Mouse (Mus musculus) lung, embryonic 14.5 days (tissue): ENCODE measurements at regions not wholly inside any gene's neighbourhood (a gene's known extent, or its start where the extent isn't known, plus 50 kb on each side); places are given as distances from the start of the nearest gene placed in this dataset.

Source experiments
- ATAC-seq: fragments of 200-750 bp; cut with Nextera tagmentation; 2 replicates; pipeline ENCODE4 v1.8.0; 2017; ENCODE audit warnings: mild to moderate bottlenecking, moderate TSS enrichment, moderate library complexity; ENCODE audit not compliant: insufficient read depth
- DNase-seq: peaks from one replicate; pipeline ENCODE4 v3.0.0-alpha.2; 2015
- H3K27ac ChIP-seq: fragments of 300-500 bp; sonication (generic); 2 replicates; pipeline ENCODE4 v1.5.1; 2014; ENCODE audit warnings: low read depth, mild to moderate bottlenecking, moderate library complexity
- H3K27me3 ChIP-seq: fragments of 300-500 bp; sonication (generic); 2 replicates; pipeline ENCODE4 v1.6.1; 2014; ENCODE audit warnings: low read length, control low read depth; ENCODE audit not compliant: insufficient read depth
- H3K36me3 ChIP-seq: fragments of 300-500 bp; sonication (generic); 2 replicates; pipeline ENCODE4 v1.6.1; 2014; ENCODE audit warnings: control low read depth; ENCODE audit not compliant: insufficient read depth
- H3K4me1 ChIP-seq: fragments of 300-500 bp; sonication (generic); 2 replicates; pipeline ENCODE4 v1.6.1; 2014; ENCODE audit warnings: antibody characterized with exemption, control low read depth; ENCODE audit not compliant: insufficient read depth
- H3K4me2 ChIP-seq: fragments of 300-500 bp; sonication (generic); 2 replicates; pipeline ENCODE4 v1.6.1; 2014; ENCODE audit warnings: mild to moderate bottlenecking
- H3K4me3 ChIP-seq: fragments of 300-500 bp; sonication (generic); 2 replicates; pipeline ENCODE4 v1.5.1; 2014; ENCODE audit warnings: low read depth, low read length
- H3K9ac ChIP-seq: fragments of 300-500 bp; sonication (generic); 2 replicates; pipeline ENCODE4 v1.6.1; 2014
- H3K9me3 ChIP-seq: fragments of 300-500 bp; sonication (generic); 2 replicates; pipeline ENCODE4 v1.6.1; 2016; ENCODE audit warnings: low read depth, low read length, control low read depth
- CTCF ChIP-seq: IDR thresholded peaks from 2 replicates; pipeline ENCODE4 v1.5.1; 2016; ENCODE audit warnings: antibody characterized with exemption, low read depth
- WGBS: fragments of 180-500 bp; shearing (Covaris S2); extraction: QIAGEN DNeasy Blood & Tissue Kit; methylation state at CpG from one replicate; pipeline ENCODE4 v1.1.7; 2014; 5-methylcytosine and 5-hydroxymethylcytosine counted together

DNA sequence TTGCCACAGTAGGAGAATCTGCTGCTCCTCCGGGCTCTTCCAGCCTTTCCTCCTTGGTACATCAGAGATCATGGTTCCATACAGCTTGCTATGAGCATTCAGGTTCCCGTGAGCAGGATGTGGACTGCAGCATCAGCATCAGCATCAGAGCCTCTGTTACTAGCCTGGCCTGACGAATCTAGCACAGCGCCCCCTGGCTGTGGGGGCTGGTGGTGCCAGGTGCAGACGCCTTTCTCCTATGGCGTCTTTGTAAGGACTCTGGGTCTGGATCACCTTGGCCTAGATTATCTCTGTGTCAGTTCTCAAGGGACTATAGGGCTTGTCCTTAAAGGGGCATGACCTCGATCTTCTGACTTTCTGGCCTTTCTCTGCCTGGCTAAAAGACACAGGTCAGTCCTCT lies 86.0 kb upstream of the Runx3 start:
- Histone ChIP-seq H3K4me1 (no peaks in the 10 kb centered on the region), H3K9me3 (no peaks in the 10 kb centered on the region), H3K9ac (no peak overlapping the region), H3K27ac (no peak overlapping the region), H3K27me3 (no peaks in the 10 kb centered on the region), H3K36me3 (no peaks in the 10 kb centered on the region), H3K4me2 (no peak overlapping the region), H3K4me3 (no peak overlapping the region)
- TF ChIP-seq CTCF = peak; percentile 79
- DNase-seq = peak; percentile 61
- no peak for ATAC-seq
- 27% methylated on average over 7 of the region's 7 CpGs for WGBS

DNA sequence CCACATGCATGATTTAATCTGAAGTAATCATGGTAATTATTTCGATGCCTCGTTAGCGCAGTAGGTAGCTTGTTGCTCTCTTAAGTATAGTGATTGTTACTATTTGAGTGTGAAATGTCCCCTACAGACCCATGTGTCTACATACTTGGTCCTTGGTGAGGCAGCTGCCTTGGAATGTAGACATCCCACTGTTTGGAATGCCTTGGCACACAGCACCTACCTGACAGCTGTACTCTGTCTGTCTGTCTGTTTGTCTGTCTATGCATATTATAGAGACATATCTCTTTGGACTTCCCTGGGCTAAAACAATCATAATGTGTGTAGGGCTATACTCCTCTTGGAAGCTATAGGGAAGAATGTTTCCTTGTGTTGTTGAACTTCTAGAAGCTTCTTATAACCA lies 83.7 kb upstream of the Runx3 start:
- ATAC-seq = no peak
- Histone ChIP-seq H3K27ac (no peak overlapping the region), H3K9ac (no peak overlapping the region), H3K4me1 (no peaks in the 10 kb centered on the region; the same call in 1 of the 2 replicates), H3K36me3 (no peaks in the 10 kb centered on the region), H3K4me3 (no peak overlapping the region), H3K27me3 (no peaks in the 10 kb centered on the region), H3K4me2 (no peak overlapping the region), H3K9me3 (no peaks in the 10 kb centered on the region)
- no peak for TF ChIP-seq CTCF
- no peak for DNase-seq
- 91% methylated on average over 3 of the region's 3 CpGs for WGBS

DNA sequence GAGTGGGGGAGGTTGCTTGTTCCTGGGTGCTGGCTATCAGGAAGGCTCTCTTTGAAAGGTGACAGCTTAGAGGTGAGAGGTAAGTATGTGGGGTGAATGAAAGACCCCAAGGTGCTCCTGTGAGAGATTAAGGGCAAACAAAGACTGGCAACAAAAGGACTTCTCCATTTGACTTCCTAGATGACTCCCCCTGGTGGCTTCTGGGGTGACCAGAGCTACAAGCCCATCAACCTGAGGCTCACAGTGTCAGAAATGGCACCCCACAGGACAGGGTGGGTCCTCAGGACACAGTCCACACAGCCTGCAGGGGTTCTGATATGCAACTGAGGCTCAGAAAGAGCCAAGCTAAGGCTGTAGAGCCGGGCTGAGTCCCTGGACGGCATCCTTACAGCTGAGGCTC lies 81.2 kb upstream of the Runx3 start:
- no peak for DNase-seq
- Histone ChIP-seq H3K4me3 (no peak overlapping the region), H3K4me2 (no peak overlapping the region), H3K9ac (no peak overlapping the region), H3K27me3 (no peaks in the 10 kb centered on the region), H3K9me3 (no peaks in the 10 kb centered on the region), H3K27ac (no peak overlapping the region), H3K4me1 (no peaks in the 10 kb centered on the region; the same call in 1 of the 2 replicates), H3K36me3 (no peaks in the 10 kb centered on the region)
- no peak for ATAC-seq
- 84% methylated on average over 2 of the region's 2 CpGs for WGBS
- 0 out of 2 replicates have a peak, but pooled peaks have one; percentile 1 for TF ChIP-seq CTCF

DNA sequence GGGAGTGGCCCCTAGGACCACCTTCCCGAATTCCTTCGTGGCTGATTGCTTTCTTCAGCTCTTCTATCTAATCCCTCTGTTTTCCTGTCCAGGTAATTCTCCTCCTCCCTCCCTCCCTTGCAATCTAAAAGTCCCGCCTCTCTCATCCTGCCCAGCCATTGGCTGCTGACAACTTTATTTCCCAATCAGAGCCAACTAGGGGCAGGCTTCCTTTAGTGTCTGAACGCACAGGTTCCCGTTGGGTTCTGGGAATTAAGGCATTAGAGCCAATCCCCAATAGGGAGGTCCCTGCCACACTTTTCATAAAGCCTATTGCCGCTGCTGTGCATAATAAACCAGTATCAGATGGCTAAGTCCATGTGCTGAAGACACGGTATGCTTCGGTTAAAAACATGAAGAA lies 78.5 kb upstream of the Runx3 start:
- Histone ChIP-seq H3K4me2 (no peak overlapping the region), H3K36me3 (no peaks in the 10 kb centered on the region), H3K4me1 (no peaks in the 10 kb centered on the region; the same call in 1 of the 2 replicates), H3K27ac (no peak overlapping the region), H3K27me3 (no peaks in the 10 kb centered on the region), H3K9ac (no peak overlapping the region), H3K9me3 (no peaks in the 10 kb centered on the region), H3K4me3 (no peak overlapping the region)
- no peak for DNase-seq
- TF ChIP-seq CTCF = no peak
- 36% methylated on average over 8 of the region's 8 CpGs for WGBS
- ATAC-seq = no peak

DNA sequence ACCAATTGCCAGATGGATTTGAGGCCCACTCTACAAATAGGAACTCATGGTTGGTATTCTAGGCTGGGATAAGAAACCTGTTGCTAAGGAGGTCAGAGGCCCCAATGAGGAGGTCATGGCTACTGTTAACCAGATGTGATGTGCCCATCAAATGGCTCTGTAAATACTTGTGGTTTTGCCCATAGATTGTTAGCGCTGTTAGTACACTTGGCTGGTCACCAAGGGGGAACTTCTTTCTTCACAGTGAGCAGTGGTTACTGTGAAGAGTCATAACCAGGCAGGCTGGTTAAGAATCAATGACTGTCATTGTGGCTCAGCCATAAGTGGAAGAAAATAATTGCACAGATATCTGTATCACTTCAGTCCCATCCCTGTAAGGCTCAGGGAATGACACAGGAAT lies 78.0 kb upstream of the Runx3 start:
- Histone ChIP-seq H3K4me2 (no peak overlapping the region), H3K4me3 (no peak overlapping the region), H3K27ac (no peak overlapping the region), H3K9ac (no peak overlapping the region), H3K36me3 (no peaks in the 10 kb centered on the region), H3K9me3 (no peaks in the 10 kb centered on the region), H3K4me1 (no peaks in the 10 kb centered on the region; the same call in 1 of the 2 replicates), H3K27me3 (no peaks in the 10 kb centered on the region)
- no peak for DNase-seq
- no peak for TF ChIP-seq CTCF
- WGBS = 93% methylated on average over 1 of the region's 1 CpGs
- ATAC-seq = no peak

DNA sequence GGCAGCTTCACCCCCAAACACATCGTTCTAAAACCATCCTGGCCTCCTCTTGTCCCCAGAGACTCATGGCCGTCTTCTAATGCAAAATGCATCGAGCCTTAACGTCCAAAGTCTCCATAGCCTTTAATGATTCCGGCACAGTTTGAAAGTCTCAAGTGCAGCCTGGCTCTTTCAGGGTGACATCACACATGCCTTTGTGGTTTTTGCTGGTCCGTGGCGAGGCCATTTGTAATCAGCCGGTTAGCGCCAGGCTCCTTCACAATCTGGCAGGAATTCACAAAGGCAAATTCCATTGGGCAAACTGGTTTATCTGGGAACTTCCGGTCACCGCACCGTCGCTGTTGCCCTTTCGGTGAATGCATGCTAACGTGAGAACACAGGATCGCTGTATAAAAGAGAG lies 75.4 kb upstream of the Runx3 start:
- Histone ChIP-seq H3K9me3 (no peaks in the 10 kb centered on the region), H3K9ac (no peak overlapping the region), H3K27ac (no peak overlapping the region), H3K4me3 (no peak overlapping the region), H3K36me3 (no peaks in the 10 kb centered on the region), H3K27me3 (no peaks in the 10 kb centered on the region), H3K4me2 (no peak overlapping the region), H3K4me1 (peaks cover 5% of the 10 kb centered on the region; the same call in 1 of the 2 replicates)
- no peak for TF ChIP-seq CTCF
- DNase-seq (peak; percentile 30), ATAC-seq (no peak)
- 61% methylated on average over 16 of the region's 16 CpGs for whole genome bisulfite sequencing

DNA sequence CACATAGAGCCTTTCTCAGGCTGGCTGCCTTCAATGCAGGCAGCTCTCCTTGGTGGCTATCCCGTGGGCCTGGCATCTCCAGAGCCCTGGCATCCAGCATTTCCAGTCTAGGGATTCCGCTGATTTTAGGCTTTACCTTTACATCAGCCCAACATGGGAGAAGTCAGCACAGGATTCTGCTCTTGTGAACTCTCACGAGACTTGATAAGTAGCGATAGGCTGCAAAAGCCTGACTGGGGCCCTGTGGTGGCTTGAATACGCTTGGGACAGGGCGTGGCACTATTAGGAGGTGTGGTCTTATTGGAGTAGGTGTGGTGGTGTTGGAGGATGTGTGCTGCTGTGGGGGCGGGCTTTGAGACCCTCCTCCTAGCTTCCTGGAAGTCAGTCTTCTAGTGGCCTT lies 73.8 kb upstream of the Runx3 start:
- H3K4me3 ChIP-seq = no peak overlapping the region
- H3K9me3 ChIP-seq = no peaks in the 10 kb centered on the region
- H3K4me1 ChIP-seq = peaks cover 5% of the 10 kb centered on the region; the same call in 1 of the 2 replicates
- ATAC-seq (no peak), DNase-seq (no peak)
- no peaks in the 10 kb centered on the region for H3K36me3 ChIP-seq
- H3K27me3 ChIP-seq = no peaks in the 10 kb centered on the region
- no peak for TF ChIP-seq CTCF
- WGBS = 76% methylated on average over 7 of the region's 7 CpGs
- H3K9ac ChIP-seq = no peak overlapping the region
- no peak overlapping the region for H3K4me2 ChIP-seq
- no peak overlapping the region for H3K27ac ChIP-seq

DNA sequence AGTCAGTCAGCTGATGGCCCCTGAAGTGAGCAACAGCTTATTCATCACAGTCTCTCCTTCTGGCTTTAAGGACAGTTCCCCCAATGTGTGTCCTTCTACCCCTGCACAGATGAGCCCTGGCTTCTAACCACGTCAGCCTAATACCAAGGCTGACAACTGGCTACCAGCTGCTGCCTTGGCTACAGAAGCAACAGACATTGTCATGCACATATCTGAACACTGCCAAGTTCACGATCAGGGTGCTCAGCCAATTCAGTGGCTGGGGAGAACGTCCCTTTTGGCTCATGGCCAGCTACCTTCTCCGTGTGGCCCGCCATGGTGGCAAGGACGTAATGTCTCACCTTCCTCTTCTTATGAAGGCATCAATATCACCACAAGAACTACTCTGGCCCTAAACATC lies 73.2 kb upstream of the Runx3 start:
- H3K4me1 ChIP-seq = peaks cover 5% of the 10 kb centered on the region; the same call in 1 of the 2 replicates
- H3K9ac ChIP-seq = no peak overlapping the region
- H3K36me3 ChIP-seq = no peaks in the 10 kb centered on the region
- H3K4me3 ChIP-seq = no peak overlapping the region
- TF ChIP-seq CTCF = no peak
- H3K27ac ChIP-seq = no peak overlapping the region
- no peaks in the 10 kb centered on the region for H3K9me3 ChIP-seq
- H3K27me3 ChIP-seq = no peaks in the 10 kb centered on the region
- 52% methylated on average over 6 of the region's 6 CpGs for WGBS
- peak; percentile 46 for DNase-seq
- H3K4me2 ChIP-seq = no peak overlapping the region
- peak; percentile 56; the same call in 1 of the 2 replicates for ATAC-seq
